Mouse (Mus musculus) liver, embryonic 16.5 days (tissue): ENCODE data around the gene Olfr47. TPM values are rescaled to one million over a fixed set of nuclear protein-coding genes. Genes with fewer than 3 reads are reported as not detected.

Source experiments
- polyA plus RNA-seq: library from polyadenylated mRNA; unstranded; fragments of >200 nt; fragmentation: Nextera tagmentation; extraction: Ambion mirVana; gene quantifications from 2 replicates; pipeline ENCODE4 v1.2.1, GENCODE M21; 2015

Gene Olfr47
- polyA plus RNA-seq, 1 experiment from 2014 or later: not detected

Other genes with a start within 250 kb of the Olfr47 start
- gene Olfr441, start 125.2 kb upstream of the Olfr47 start, polyA plus RNA-seq: not detected in 2 replicates
- not detected in 2 replicates for gene Olfr237-ps1, start 85.0 kb upstream of the Olfr47 start, polyA plus RNA-seq
- gene Olfr437, start 68.2 kb upstream of the Olfr47 start, polyA plus RNA-seq: not detected in 2 replicates
- not detected in 2 replicates for gene Olfr13, start 59.4 kb upstream of the Olfr47 start, polyA plus RNA-seq
- not detected in 2 replicates for gene Olfr435, start 34.4 kb upstream of the Olfr47 start, polyA plus RNA-seq
- not detected in 2 replicates for gene Olfr434, start 18.5 kb upstream of the Olfr47 start, polyA plus RNA-seq
- 1.9 and 3.2 TPM in 2 replicates for gene Arhgef5, start 34.1 kb downstream of the Olfr47 start, polyA plus RNA-seq
- gene Nobox, start 78.0 kb downstream of the Olfr47 start, polyA plus RNA-seq: not detected in 2 replicates